ENCODE assay signal across 25 mouse cellular contexts in genomic region chr14:32176590-32176989, GRCm38 (mm10). TPM values are rescaled to one million over a fixed set of nuclear protein-coding genes. Genes with fewer than 3 reads are reported as not detected.
"Had no signal": no experiment of that assay in that cellular context is flagged by ENCODE, and none has a peak within 500 bp of the region (broad histone marks: within the 10 kb centered on the region; RNA-seq: fewer than 3 reads in every experiment).

No protein-coding gene starts in this region.

RNA-seq across cellular contexts. Expression of gene Msmb, which starts 34.8 kb away (rescaled TPM):
- polyA plus RNA-seq: heart, embryonic 10.5 days; heart, embryonic 11.5 days; heart, embryonic 12.5 days; heart, embryonic 13.5 days; heart, embryonic 14.5 days; heart, embryonic 15.5 days; heart, embryonic 16.5 days; heart, postnatal 0 days; hindbrain, embryonic 10.5 days; hindbrain, embryonic 11.5 days; hindbrain, embryonic 12.5 days; hindbrain, embryonic 13.5 days; hindbrain, embryonic 14.5 days; hindbrain, embryonic 15.5 days; hindbrain, embryonic 16.5 days; hindbrain, postnatal 0 days; inflammation-experienced regulatory T-cells, adult 6 months; intestine, embryonic 14.5 days; intestine, embryonic 15.5 days; kidney, adult 2 months; kidney, embryonic 14.5 days; kidney, embryonic 15.5 days; kidney, embryonic 16.5 days; kidney, postnatal 0 days; large intestine, adult 2 months had no signal
